Mouse (Mus musculus): ENCODE measurements around the gene Tnni3.
"Not testable (repeated sequence)": the region's sequence is repeated elsewhere in the genome, so short reads cannot be mapped to it uniquely, and the experiment has no call there.

Tnni3 gene

GRCm38 (mm10) chr7:4524212-4524922, at the start of gene Tnni3:
Gene Tnni3, minus strand, starts transcription at chr7:4524229.
- not testable (repeated sequence) for DNase-seq (ENCODE audit: low spot score)

GRCm38 (mm10) chr7:4572361-4572760, 48.3 kb upstream of the Tnni3 start:
- DNase-seq (ENCODE audit: low spot score), result not testable (repeated sequence)

- DNase-seq (ENCODE audit: low spot score), result no peak
Observed at GRCm38 (mm10) chr7:4562660-4563059, 38.6 kb upstream of the Tnni3 start.

- DNase-seq (ENCODE audit: low spot score), result no peak
Observed at GRCm38 (mm10) chr7:4557167-4557560, 33.1 kb upstream of the Tnni3 start.

- peak; percentile 68 for DNase-seq (ENCODE audit: low spot score)
Observed at GRCm38 (mm10) chr7:4556256-4557166, 32.5 kb upstream of the Tnni3 start.

- DNase-seq (ENCODE audit: low spot score), result no peak
Observed at GRCm38 (mm10) chr7:4547221-4547641, 23.2 kb upstream of the Tnni3 start, which contains the start of gene Syt5. Gene Syt5, minus strand, starts transcription at chr7:4547541.

- DNase-seq (ENCODE audit: low spot score), result peak; percentile 47
Observed at GRCm38 (mm10) chr7:4546591-4547131, 22.6 kb upstream of the Tnni3 start.

- DNase-seq (ENCODE audit: low spot score), result no peak
Observed at GRCm38 (mm10) chr7:4546050-4546449, 22.0 kb upstream of the Tnni3 start.

GRCm38 (mm10) chr7:4542013-4542412, 18.0 kb upstream of the Tnni3 start:
- no peak for DNase-seq (ENCODE audit: low spot score)

GRCm38 (mm10) chr7:4541344-4541743, 17.3 kb upstream of the Tnni3 start:
- no peak for DNase-seq (ENCODE audit: low spot score)

- no peak for DNase-seq (ENCODE audit: low spot score)
Observed at GRCm38 (mm10) chr7:4539019-4539418, 15.0 kb upstream of the Tnni3 start.

GRCm38 (mm10) chr7:4537181-4537580, 13.2 kb upstream of the Tnni3 start:
- no peak for DNase-seq (ENCODE audit: low spot score)

- no peak for DNase-seq (ENCODE audit: low spot score)
Observed at GRCm38 (mm10) chr7:4536369-4536768, 12.3 kb upstream of the Tnni3 start.

GRCm38 (mm10) chr7:4532005-4532729, 8.1 kb upstream of the Tnni3 start, which contains the start of gene Dnaaf3:
Gene Dnaaf3, minus strand, starts transcription at chr7:4532453.
- peak; percentile 54 for DNase-seq (ENCODE audit: low spot score)

GRCm38 (mm10) chr7:4530166-4530565, 6.1 kb upstream of the Tnni3 start:
- DNase-seq (ENCODE audit: low spot score), result not testable (repeated sequence)

GRCm38 (mm10) chr7:4527302-4527689, 3.3 kb upstream of the Tnni3 start:
- DNase-seq (ENCODE audit: low spot score), result no peak

GRCm38 (mm10) chr7:4526341-4527301, 2.6 kb upstream of the Tnni3 start:
- peak; percentile 75 for DNase-seq (ENCODE audit: low spot score)

- DNase-seq (ENCODE audit: low spot score), result no peak
Observed at GRCm38 (mm10) chr7:4523205-4524130, 561 bp downstream of the Tnni3 start.

GRCm38 (mm10) chr7:4522292-4522691, 1.7 kb downstream of the Tnni3 start:
- no peak for DNase-seq (ENCODE audit: low spot score)

Data from ovary, postnatal 14 days (tissue).